Mouse (Mus musculus): ENCODE measurements around the gene Tecr.

DNA sequence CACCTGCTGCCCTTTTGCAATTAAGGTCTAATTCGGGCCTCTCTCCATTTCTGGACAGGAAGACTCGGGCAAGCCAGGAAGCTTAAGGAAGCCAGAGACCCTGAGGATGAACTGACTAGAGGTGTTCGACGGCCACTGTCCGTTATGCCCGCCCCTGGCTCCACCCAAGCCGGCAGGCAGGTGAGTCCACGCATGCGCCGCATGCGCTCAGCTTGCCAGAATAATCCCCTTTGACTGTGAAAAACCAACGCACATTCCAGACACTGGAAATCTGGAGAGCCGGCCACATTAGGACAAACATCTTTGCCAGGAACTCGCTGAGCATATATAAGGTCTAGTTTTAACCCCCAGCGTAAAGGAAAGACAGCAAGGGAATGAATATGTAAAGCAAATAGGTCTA is 24.5 kb downstream of the Tecr start:
- no peak for TF ChIP-seq CTCF (IDR thresholded peaks at IDR 0.05; ENCODE audit: low read depth)
- no peak for TF ChIP-seq EP300 (optimal IDR thresholded peaks at IDR 0.05)

All from stomach, postnatal 0 days (tissue).